Mouse (Mus musculus) limb, embryonic 11.5 days (tissue): Measurements from ENCODE around the gene Vcam1. TPM values are rescaled to one million over a fixed set of nuclear protein-coding genes. Genes with fewer than 3 reads are reported as not detected.

ENCODE experiments used
- ATAC-seq: fragments of 200-750 bp; cut with Nextera tagmentation; 2 replicates; pipeline ENCODE4 v1.8.0; 2017; ENCODE audit warnings: low read depth; ENCODE audit not compliant: insufficient number of reproducible peaks, low FRiP score, low TSS enrichment
- DNase-seq: peaks from one replicate; pipeline ENCODE4 v3.0.0-alpha.2; 2015; ENCODE audit warnings: low spot score
- H3K27ac ChIP-seq: fragments of 300-500 bp; sonication (generic); replicated peaks from 2 replicates; pipeline ENCODE4 v1.5.1; 2014; ENCODE audit warnings: low read depth, mild to moderate bottlenecking, low read length
- H3K27me3 ChIP-seq: fragments of 300-500 bp; sonication (generic); 2 replicates; pipeline ENCODE4 v1.6.1; 2014; ENCODE audit warnings: mild to moderate bottlenecking, low read length, mixed read lengths; ENCODE audit not compliant: control insufficient read depth, insufficient read depth
- H3K36me3 ChIP-seq: fragments of 300-500 bp; sonication (generic); 2 replicates; pipeline ENCODE4 v1.6.1; 2014; ENCODE audit warnings: mild to moderate bottlenecking, low read length, moderate library complexity, mixed read lengths; ENCODE audit not compliant: control insufficient read depth, insufficient read depth
- H3K4me1 ChIP-seq: fragments of 300-500 bp; sonication (generic); 2 replicates; pipeline ENCODE4 v1.6.1; 2014; ENCODE audit warnings: low read length, mixed read lengths; ENCODE audit not compliant: control insufficient read depth, insufficient read depth
- H3K4me2 ChIP-seq: fragments of 300-500 bp; sonication (generic); 2 replicates; pipeline ENCODE4 v1.6.1; 2014; ENCODE audit warnings: low read depth, mild to moderate bottlenecking, moderate library complexity; ENCODE audit not compliant: severe bottlenecking
- H3K4me3 ChIP-seq: fragments of 300-500 bp; sonication (generic); 2 replicates; pipeline ENCODE4 v1.5.1; 2014; ENCODE audit warnings: low read depth, low read length
- H3K9ac ChIP-seq: fragments of 300-500 bp; sonication (generic); 2 replicates; pipeline ENCODE4 v1.6.1; 2014; ENCODE audit warnings: mild to moderate bottlenecking, low read length
- H3K9me3 ChIP-seq: fragments of 300-500 bp; sonication (generic); 2 replicates; pipeline ENCODE4 v1.6.1; 2016; ENCODE audit warnings: low read length; ENCODE audit not compliant: control insufficient read depth
- whole genome bisulfite sequencing: fragments of 180-500 bp; shearing (Covaris S2); extraction: QIAGEN DNeasy Blood & Tissue Kit; methylation state at CpG from one replicate; pipeline ENCODE4 v1.1.7; 2014; 5-methylcytosine and 5-hydroxymethylcytosine counted together
- polyA plus RNA-seq: library from polyadenylated mRNA; unstranded; fragments of >200 nt; fragmentation: Nextera tagmentation; extraction: Ambion mirVana; gene quantifications from 2 replicates; pipeline ENCODE4 v1.2.1, GENCODE M21; 2014

Vcam1 gene
- polyA plus RNA-seq, 1 experiment from 2014 or later, result 74.3 TPM

DNA sequence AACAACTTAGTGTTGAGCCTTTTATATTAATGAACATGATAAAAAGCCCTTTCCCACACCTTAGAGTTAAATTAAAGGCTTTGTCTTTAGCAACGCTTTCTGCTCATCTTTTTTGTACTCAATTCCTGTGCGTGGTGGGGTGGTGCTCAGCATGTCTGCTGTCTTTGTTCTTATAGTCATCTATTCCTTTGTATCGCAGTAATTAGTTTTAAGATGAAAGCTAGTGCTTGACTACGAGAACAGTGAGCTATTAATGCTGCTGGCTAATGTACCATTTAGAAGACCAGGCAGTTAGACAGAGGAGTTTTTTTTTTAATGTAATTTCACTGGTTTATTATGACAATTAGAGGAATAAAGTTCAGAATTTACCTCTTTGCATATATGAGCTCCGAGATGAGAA, 69.2 kb downstream of the Vcam1 start:
- H3K27me3 ChIP-seq, result no peaks in the 10 kb centered on the region
- no peaks in the 10 kb centered on the region for H3K36me3 ChIP-seq
- no peaks in the 10 kb centered on the region for H3K9me3 ChIP-seq
- ATAC-seq (no peak), DNase-seq (no peak)
- no peak overlapping the region for H3K9ac ChIP-seq
- 84% methylated on average over 5 of the region's 5 CpGs for WGBS
- H3K4me1 ChIP-seq, result no peaks in the 10 kb centered on the region
- no peak overlapping the region for H3K27ac ChIP-seq
- no peak overlapping the region for H3K4me2 ChIP-seq
- H3K4me3 ChIP-seq, result no peak overlapping the region

Other genes with a start within 250 kb of the Vcam1 start
- gene Dph5, start 241.9 kb downstream of the Vcam1 start, polyA plus RNA-seq, result 23.7 and 25.1 TPM in 2 replicates
- gene Slc30a7, start 122.3 kb downstream of the Vcam1 start, polyA plus RNA-seq, result 31.6 and 35.5 TPM in 2 replicates
- 18.1 and 18.3 TPM in 2 replicates for gene Extl2, start 122.2 kb downstream of the Vcam1 start, polyA plus RNA-seq
- gene Gpr88, start 123.8 kb upstream of the Vcam1 start, polyA plus RNA-seq, result 0.08 and 0.23 TPM in 2 replicates